Mouse (Mus musculus): ENCODE measurements around the gene Mthfd2l. TPM values are rescaled to one million over a fixed set of nuclear protein-coding genes. Genes with fewer than 3 reads are reported as not detected.

Mthfd2l gene
- polyA plus RNA-seq, 1 experiment from 2014 or later, result 59.5 TPM

GRCm38 (mm10) chr5:90897429-90897828 is 33.5 kb upstream of the Mthfd2l start:
- 75% methylated on average over 3 of the region's 3 CpGs for WGBS
- H3K4me3 ChIP-seq (ENCODE audit: low read length), result no peak overlapping the region
- H3K9ac ChIP-seq (ENCODE audit: low read depth, low read length), result no peak overlapping the region
- H3K4me2 ChIP-seq (replicated peaks; ENCODE audit: low read depth, low read length), result no peak overlapping the region
- no peaks in the 10 kb centered on the region for H3K9me3 ChIP-seq (ENCODE audit: control insufficient read depth, low read length)
- no peaks in the 10 kb centered on the region for H3K27me3 ChIP-seq (ENCODE audit: control insufficient read depth, insufficient read depth, low read length)
- no peak for ATAC-seq (ENCODE audit: low FRiP score, low TSS enrichment)
- no peaks in the 10 kb centered on the region for H3K36me3 ChIP-seq (ENCODE audit: control insufficient read depth, insufficient read depth, low read length)
- H3K27ac ChIP-seq (ENCODE audit: low read depth, low read length), result no peak overlapping the region
- H3K4me1 ChIP-seq (ENCODE audit: control insufficient read depth, insufficient read depth, low read length), result no peaks in the 10 kb centered on the region

GRCm38 (mm10) chr5:90899308-90899707 is 31.6 kb upstream of the Mthfd2l start:
- Histone ChIP-seq H3K9ac (ENCODE audit: low read depth, low read length) (no peak overlapping the region), H3K4me1 (ENCODE audit: control insufficient read depth, insufficient read depth, low read length) (0 out of 2 replicates have a peak, but pooled peaks cover 4% of the 10 kb centered on the region), H3K27me3 (ENCODE audit: control insufficient read depth, insufficient read depth, low read length) (no peaks in the 10 kb centered on the region; the same call in 1 of the 2 replicates), H3K4me3 (ENCODE audit: low read length) (no peak overlapping the region), H3K9me3 (ENCODE audit: control insufficient read depth, low read length) (no peaks in the 10 kb centered on the region), H3K4me2 (replicated peaks; ENCODE audit: low read depth, low read length) (no peak overlapping the region), H3K27ac (ENCODE audit: low read depth, low read length) (no peak overlapping the region), H3K36me3 (ENCODE audit: control insufficient read depth, insufficient read depth, low read length) (no peaks in the 10 kb centered on the region)
- WGBS, result 85% methylated on average over 5 of the region's 5 CpGs
- no peak for ATAC-seq (ENCODE audit: low FRiP score, low TSS enrichment)

GRCm38 (mm10) chr5:90900147-90900546 is 30.8 kb upstream of the Mthfd2l start:
- Histone ChIP-seq H3K9me3 (ENCODE audit: control insufficient read depth, low read length) (no peaks in the 10 kb centered on the region), H3K27me3 (ENCODE audit: control insufficient read depth, insufficient read depth, low read length) (no peaks in the 10 kb centered on the region; the same call in 1 of the 2 replicates), H3K4me3 (ENCODE audit: low read length) (no peak overlapping the region), H3K27ac (ENCODE audit: low read depth, low read length) (no peak overlapping the region), H3K9ac (ENCODE audit: low read depth, low read length) (no peak overlapping the region), H3K4me1 (ENCODE audit: control insufficient read depth, insufficient read depth, low read length) (0 out of 2 replicates have a peak, but pooled peaks cover 4% of the 10 kb centered on the region), H3K4me2 (replicated peaks; ENCODE audit: low read depth, low read length) (no peak overlapping the region), H3K36me3 (ENCODE audit: control insufficient read depth, insufficient read depth, low read length) (no peaks in the 10 kb centered on the region)
- 62% methylated on average over 7 of the region's 7 CpGs for WGBS
- ATAC-seq (ENCODE audit: low FRiP score, low TSS enrichment), result no peak

- Histone ChIP-seq H3K9ac (ENCODE audit: low read depth, low read length) (no peak overlapping the region), H3K4me1 (ENCODE audit: control insufficient read depth, insufficient read depth, low read length) (0 out of 2 replicates have a peak, but pooled peaks cover 4% of the 10 kb centered on the region), H3K4me2 (replicated peaks; ENCODE audit: low read depth, low read length) (no peak overlapping the region), H3K36me3 (ENCODE audit: control insufficient read depth, insufficient read depth, low read length) (no peaks in the 10 kb centered on the region), H3K27me3 (ENCODE audit: control insufficient read depth, insufficient read depth, low read length) (no peaks in the 10 kb centered on the region; the same call in 1 of the 2 replicates), H3K27ac (ENCODE audit: low read depth, low read length) (no peak overlapping the region), H3K4me3 (ENCODE audit: low read length) (no peak overlapping the region), H3K9me3 (ENCODE audit: control insufficient read depth, low read length) (no peaks in the 10 kb centered on the region)
- no peak for ATAC-seq (ENCODE audit: low FRiP score, low TSS enrichment)
- 76% methylated on average over 7 of the region's 7 CpGs for WGBS
These were observed 30.2 kb upstream of the Mthfd2l start for GRCm38 (mm10) chr5:90900688-90901087.

- 0 out of 2 replicates have a peak, but pooled peaks cover 4% of the 10 kb centered on the region for H3K4me1 ChIP-seq (ENCODE audit: control insufficient read depth, insufficient read depth, low read length)
- WGBS, result 12% methylated on average over 10 of the region's 10 CpGs
- H3K4me2 ChIP-seq (replicated peaks; ENCODE audit: low read depth, low read length), result peak overlapping the region; percentile 60
- H3K27ac ChIP-seq (ENCODE audit: low read depth, low read length), result no peak overlapping the region
- no peaks in the 10 kb centered on the region for H3K36me3 ChIP-seq (ENCODE audit: control insufficient read depth, insufficient read depth, low read length)
- H3K9ac ChIP-seq (ENCODE audit: low read depth, low read length), result no peak overlapping the region; the same call in 1 of the 2 replicates
- H3K9me3 ChIP-seq (ENCODE audit: control insufficient read depth, low read length), result no peaks in the 10 kb centered on the region
- no peaks in the 10 kb centered on the region; the same call in 1 of the 2 replicates for H3K27me3 ChIP-seq (ENCODE audit: control insufficient read depth, insufficient read depth, low read length)
- peak; percentile 61 for ATAC-seq (ENCODE audit: low FRiP score, low TSS enrichment)
- H3K4me3 ChIP-seq (ENCODE audit: low read length), result peak overlapping the region; percentile 26
These were observed 28.3 kb upstream of the Mthfd2l start for GRCm38 (mm10) chr5:90902380-90903260.

- no peaks in the 10 kb centered on the region for H3K9me3 ChIP-seq (ENCODE audit: control insufficient read depth, low read length)
- H3K4me3 ChIP-seq (ENCODE audit: low read length), result peak within 1 kb of the TSS; percentile 26
- H3K4me2 ChIP-seq (replicated peaks; ENCODE audit: low read depth, low read length), result peak within 1 kb of the TSS; percentile 60
- no peaks in the 10 kb centered on the region for H3K36me3 ChIP-seq (ENCODE audit: control insufficient read depth, insufficient read depth, low read length)
- 0 out of 2 replicates have a peak, but pooled peaks cover 4% of the 10 kb centered on the region for H3K4me1 ChIP-seq (ENCODE audit: control insufficient read depth, insufficient read depth, low read length)
- 9% methylated on average over 22 of the region's 22 CpGs for WGBS
- no peak within 1 kb of the TSS; the same call in 1 of the 2 replicates for H3K9ac ChIP-seq (ENCODE audit: low read depth, low read length)
- no peak within 1 kb of the TSS for H3K27ac ChIP-seq (ENCODE audit: low read depth, low read length)
- H3K27me3 ChIP-seq (ENCODE audit: control insufficient read depth, insufficient read depth, low read length), result no peaks in the 10 kb centered on the region; the same call in 1 of the 2 replicates
- peak; percentile 85 for ATAC-seq (ENCODE audit: low FRiP score, low TSS enrichment)
These were observed 27.4 kb upstream of the Mthfd2l start, which contains the start of gene Cxcl2 for GRCm38 (mm10) chr5:90903339-90904020. Gene Cxcl2, plus strand, starts transcription at chr5:90903871.

- no peaks in the 10 kb centered on the region; the same call in 1 of the 2 replicates for H3K27me3 ChIP-seq (ENCODE audit: control insufficient read depth, insufficient read depth, low read length)
- H3K4me3 ChIP-seq (ENCODE audit: low read length), result no peak overlapping the region
- ATAC-seq (ENCODE audit: low FRiP score, low TSS enrichment), result 0 out of 2 replicates have a peak, but pooled peaks have one; percentile 69
- no peaks in the 10 kb centered on the region for H3K36me3 ChIP-seq (ENCODE audit: control insufficient read depth, insufficient read depth, low read length)
- H3K4me1 ChIP-seq (ENCODE audit: control insufficient read depth, insufficient read depth, low read length), result no peaks in the 10 kb centered on the region
- 3% methylated on average over 2 of the region's 2 CpGs for WGBS
- H3K9me3 ChIP-seq (ENCODE audit: control insufficient read depth, low read length), result no peaks in the 10 kb centered on the region
- no peak overlapping the region for H3K4me2 ChIP-seq (replicated peaks; ENCODE audit: low read depth, low read length)
- no peak overlapping the region for H3K9ac ChIP-seq (ENCODE audit: low read depth, low read length)
- no peak overlapping the region for H3K27ac ChIP-seq (ENCODE audit: low read depth, low read length)
These were observed 21.9 kb upstream of the Mthfd2l start for GRCm38 (mm10) chr5:90908983-90909382.

GRCm38 (mm10) chr5:90919495-90919894 is 11.4 kb upstream of the Mthfd2l start:
- no peaks in the 10 kb centered on the region for H3K9me3 ChIP-seq (ENCODE audit: control insufficient read depth, low read length)

More at GRCm38 (mm10) chr5:90919495-90919894, 11.4 kb upstream of the Mthfd2l start:
- no peak overlapping the region for H3K4me3 ChIP-seq (ENCODE audit: low read length)
- H3K9ac ChIP-seq (ENCODE audit: low read depth, low read length), result no peak overlapping the region
- no peak overlapping the region for H3K4me2 ChIP-seq (replicated peaks; ENCODE audit: low read depth, low read length)
- no peak overlapping the region for H3K27ac ChIP-seq (ENCODE audit: low read depth, low read length)
- no peaks in the 10 kb centered on the region for H3K27me3 ChIP-seq (ENCODE audit: control insufficient read depth, insufficient read depth, low read length)
- H3K4me1 ChIP-seq (ENCODE audit: control insufficient read depth, insufficient read depth, low read length), result no peaks in the 10 kb centered on the region
- 78% methylated on average over 2 of the region's 2 CpGs for WGBS
- ATAC-seq (ENCODE audit: low FRiP score, low TSS enrichment), result no peak
- H3K36me3 ChIP-seq (ENCODE audit: control insufficient read depth, insufficient read depth, low read length), result no peaks in the 10 kb centered on the region
